Mouse (Mus musculus) CD4-positive, CD25-positive, alpha-beta regulatory T cell, adult 2 months (primary cell): Measurements from ENCODE around the gene Gnmt.
"Not testable (repeated sequence)": the region's sequence is repeated elsewhere in the genome, so short reads cannot be mapped to it uniquely, and the experiment has no call there.

Experiments used
- DNase-seq: peaks from one replicate; pipeline ENCODE4 v3.0.0-alpha.2; 2012; ENCODE audit warnings: low read depth, low spot score

Gene Gnmt

GRCm38 (mm10) chr17:46728904-46729318 is at the start of gene Gnmt:
TSS of gene Gnmt (minus strand) at chr17:46729168.
- no peak for DNase-seq

- no peak for DNase-seq
Observed at GRCm38 (mm10) chr17:46776087-46776486, 47.1 kb upstream of the Gnmt start.

GRCm38 (mm10) chr17:46775070-46775469 is 46.1 kb upstream of the Gnmt start:
- no peak for DNase-seq

GRCm38 (mm10) chr17:46774131-46774472 is 45.1 kb upstream of the Gnmt start:
- DNase-seq, result no peak

GRCm38 (mm10) chr17:46773278-46774130 is 44.5 kb upstream of the Gnmt start:
- DNase-seq, result peak; percentile 44

DNA sequence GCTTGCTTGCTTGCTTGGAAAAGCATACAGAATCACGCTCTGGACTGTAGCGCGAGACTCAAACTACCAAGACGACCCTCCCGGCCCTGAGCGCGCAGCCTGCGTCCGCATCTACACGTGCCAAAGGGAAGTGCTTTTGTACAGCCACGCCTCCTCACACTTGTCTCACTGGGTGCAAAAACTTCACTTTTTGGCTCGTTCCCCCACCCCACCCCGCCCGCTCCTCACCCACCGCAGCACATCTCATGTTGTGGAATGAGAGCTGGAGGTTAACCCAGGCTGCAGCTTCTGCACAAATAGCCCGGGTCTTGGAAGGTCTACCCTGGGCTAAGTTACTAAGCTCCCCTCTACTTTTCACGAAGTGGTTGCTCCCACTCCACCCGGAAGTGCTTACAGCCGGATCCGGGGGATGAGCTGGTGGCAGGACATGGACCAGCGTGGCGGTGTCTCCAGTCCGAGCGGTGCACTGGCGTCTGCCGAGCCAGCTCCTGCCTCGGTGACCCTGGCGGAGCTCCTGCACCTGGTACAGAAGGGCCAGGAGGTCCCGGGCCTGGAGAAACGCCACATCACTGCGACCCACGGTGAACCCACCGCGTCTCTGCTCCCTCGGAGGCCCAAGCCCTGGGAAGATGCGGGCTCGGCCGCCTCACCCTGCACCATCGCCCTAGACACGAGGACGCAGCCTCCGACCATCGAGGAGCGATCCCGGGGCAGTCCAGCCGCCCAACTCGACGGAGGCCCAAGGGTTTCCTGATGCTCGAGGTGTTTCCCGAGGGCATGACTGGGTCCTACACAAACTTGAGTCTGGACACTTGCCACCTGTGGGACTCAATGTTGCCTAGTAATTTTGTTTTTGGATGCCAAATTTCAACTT is 43.7 kb upstream of the Gnmt start, which contains the start of gene 2310039H08Rik:
2310039H08Rik (plus strand) TSS at position 232 of the 874 bp plus-strand sequence.
- peak; percentile 83 for DNase-seq

- DNase-seq, result no peak
Observed at GRCm38 (mm10) chr17:46772038-46772403, 43.1 kb upstream of the Gnmt start.

DNA sequence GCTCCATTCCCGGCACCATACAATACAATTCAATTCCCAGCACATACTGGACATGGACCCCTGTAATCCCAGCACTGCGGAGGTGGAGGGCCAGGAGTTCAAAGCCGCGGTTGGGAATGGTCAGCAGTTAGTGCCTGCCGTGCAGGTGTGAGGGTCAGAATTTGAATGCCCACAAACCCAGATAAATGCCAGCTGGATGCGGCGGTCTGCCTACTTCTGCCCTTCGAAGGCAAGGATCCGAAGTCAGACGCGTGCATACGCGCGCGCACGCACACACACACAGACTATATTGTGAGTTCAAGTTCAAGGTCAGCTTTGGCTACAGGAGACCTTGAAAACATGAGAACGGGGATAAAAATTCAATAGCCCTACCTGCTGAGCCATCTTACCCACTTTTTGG is 42.6 kb upstream of the Gnmt start:
- no peak for DNase-seq

DNA sequence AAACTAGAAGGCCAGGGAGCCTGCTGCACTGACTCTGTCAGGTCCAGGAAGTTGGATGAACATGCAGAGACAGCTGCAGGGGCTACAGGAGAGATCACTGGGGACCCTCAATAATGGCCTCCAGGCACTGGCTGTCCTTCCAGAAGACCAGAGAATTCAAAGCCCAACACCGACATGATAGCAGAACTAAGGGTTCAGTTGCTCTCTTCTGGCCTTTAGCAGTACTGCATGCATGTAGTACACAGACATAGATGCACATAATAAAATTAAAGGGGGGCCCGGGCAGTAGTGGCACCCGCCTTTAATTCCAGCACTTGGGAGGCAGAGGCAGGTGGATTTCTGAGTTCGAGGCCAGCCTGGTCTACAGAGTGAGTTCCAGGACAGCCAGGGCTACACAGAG is 42.1 kb upstream of the Gnmt start:
- DNase-seq, result no peak

DNA sequence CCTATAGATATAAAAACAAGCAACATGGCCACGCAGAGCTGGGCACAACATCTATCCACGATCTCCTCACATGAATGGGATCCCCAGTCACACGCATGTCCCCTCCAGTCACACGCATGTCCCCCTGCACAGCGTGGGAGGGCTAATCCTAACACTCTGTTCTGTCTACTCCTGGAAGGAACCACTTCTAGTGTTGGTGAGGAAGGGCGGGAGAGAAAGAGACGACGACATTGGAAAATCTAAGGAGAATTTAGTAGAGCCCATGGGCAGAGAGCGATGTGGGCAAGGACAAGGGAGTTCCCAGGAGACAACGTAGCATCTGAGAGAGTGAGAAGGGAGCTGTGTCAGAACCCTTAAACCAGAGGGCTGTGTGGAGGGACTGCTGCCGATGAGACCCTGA is 41.6 kb upstream of the Gnmt start:
- no peak for DNase-seq

DNA sequence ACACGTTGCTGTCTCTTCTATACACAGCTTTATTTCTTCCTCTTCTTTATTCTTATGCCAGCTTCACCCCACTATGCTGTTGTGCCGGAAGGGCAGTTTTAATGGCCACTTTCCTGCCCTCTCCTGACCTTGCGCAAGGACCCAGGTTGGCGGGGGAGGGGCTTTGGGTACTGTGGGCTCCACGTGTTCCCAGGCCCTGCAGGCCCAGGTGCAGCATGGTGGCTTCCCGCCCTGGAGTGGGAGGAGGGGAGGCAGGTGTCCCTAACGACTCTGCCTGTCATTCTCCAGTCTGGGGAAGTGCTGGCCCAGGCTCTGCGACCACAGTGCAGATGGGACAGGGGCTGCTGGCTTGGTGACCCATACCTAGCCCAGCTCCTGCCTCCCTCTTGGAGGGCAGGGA is 38.9 kb upstream of the Gnmt start:
- no peak for DNase-seq

DNA sequence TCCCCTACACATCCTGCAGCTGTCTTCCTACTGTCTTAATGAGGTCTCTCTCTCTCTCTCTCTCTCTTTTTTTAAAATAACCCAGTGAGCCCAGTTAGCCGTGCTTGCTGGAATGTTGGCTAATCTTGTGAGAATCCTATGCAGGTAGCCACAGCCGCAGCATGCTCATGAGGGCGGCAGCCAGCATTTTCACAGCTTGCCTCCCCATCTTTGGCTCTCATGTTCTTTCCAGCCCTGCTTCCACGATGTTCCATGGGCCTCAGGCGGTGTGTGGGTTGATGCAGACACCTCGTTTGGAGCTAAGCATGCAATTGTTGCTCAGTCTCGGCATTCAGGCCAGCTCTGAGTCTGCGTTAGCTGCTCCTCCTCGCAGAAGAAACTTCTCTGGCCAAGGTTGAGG is 35.9 kb upstream of the Gnmt start:
- not testable (repeated sequence) for DNase-seq

DNA sequence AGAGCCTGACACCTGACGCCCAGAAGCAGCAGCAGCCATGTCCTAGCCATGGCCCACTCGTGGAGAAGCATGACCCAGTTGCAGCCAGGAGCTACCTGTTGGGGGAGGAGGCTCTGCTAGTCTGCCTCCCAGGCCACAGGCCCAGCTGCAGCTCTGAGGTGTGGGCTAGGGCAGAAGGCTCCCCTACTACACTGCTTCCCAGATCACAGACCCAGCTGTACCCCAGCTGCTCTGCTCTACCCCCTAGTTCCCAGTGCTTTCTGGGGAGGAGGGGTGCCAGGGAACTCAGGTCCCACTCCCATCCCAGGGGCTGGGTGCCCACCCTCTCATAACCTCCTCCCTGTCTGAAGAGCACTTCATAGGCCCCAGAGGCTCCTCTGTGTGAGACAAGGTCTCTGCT is 34.6 kb upstream of the Gnmt start, which contains the start of gene Ptcra:
Ptcra (minus strand) TSS at position 169 of the 400 bp plus-strand sequence.
- no peak for DNase-seq

- no peak for DNase-seq
Observed at GRCm38 (mm10) chr17:46758753-46759152, 29.8 kb upstream of the Gnmt start.

GRCm38 (mm10) chr17:46751794-46752556 is 23.0 kb upstream of the Gnmt start, which contains the start of gene Cnpy3:
TSS of gene Cnpy3 (minus strand) at chr17:46752214.
- peak; percentile 100 for DNase-seq

DNA sequence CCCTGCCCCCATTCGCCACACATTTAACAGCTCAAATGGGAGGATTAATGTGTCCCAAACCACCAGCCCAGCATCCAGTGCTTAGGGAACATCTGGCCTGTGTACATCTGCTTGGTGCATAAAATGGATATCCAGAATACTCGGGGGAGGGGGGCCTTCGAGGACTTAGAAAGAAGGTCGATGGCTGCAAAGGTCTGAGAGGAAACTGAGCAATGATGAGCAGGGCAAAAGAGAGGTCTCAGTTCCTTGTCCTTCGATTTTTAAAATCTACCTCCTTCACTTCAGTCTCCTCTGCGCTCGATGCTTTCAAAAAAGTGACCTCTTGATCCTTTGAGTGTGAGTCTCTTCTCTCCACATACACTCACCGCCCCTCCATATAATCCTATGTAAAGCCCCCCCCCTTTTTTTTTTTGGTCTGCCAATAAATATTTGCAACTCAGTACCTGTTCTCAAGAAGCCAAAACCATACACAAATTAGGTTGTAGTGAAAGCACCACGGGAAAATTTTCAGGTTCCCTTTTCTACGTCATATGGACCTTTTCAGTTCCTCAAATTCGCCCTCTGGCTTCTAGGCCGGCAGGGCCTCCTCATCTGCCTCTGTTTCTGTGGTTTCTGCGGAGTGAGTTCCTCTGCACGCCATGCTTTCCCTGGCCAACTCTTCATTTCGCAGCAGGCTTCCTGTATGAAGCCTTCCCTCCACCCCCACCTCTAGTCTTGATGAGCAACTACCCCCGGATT is 22.3 kb upstream of the Gnmt start:
- DNase-seq, result peak; percentile 12

DNA sequence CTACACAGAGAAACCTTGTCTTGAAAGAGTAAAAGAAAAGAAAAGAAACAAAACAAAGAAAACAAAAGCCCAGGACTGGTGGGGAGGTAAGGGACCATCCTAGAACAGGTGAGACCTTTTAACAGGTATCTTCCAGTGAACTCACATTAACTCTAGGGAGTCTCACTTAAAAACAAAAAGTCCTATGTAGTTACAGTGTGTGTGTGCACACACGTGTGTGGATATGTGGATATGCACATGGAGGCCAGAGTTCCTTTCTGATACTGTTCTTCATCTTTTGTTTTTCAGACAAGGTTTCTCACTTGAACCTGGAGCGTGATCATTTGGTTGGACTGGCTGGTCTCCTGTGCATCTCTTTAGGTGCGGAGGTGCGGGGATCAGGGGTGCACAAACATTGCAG is 21.6 kb upstream of the Gnmt start:
- no peak for DNase-seq

DNA sequence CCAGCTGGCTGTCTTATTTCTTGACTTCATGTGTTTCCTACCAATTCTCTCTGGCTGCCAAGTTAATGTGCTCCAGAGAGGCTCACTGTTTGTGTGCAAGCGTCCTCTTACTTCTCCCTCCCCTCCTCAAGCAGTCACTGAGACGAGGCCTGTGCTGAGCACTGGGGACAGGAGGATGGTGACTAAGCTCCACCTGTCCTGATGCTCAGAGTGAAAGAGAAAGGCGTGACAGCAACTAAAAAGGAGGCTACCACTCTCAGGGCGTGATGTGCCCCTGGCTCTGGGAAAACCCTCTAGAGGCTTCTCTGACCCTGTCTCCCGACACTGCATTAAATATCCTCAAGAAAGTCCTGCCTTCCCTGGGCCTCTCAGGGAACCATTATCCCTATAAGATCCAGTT is 20.3 kb upstream of the Gnmt start:
- no peak for DNase-seq

- no peak for DNase-seq
Observed at GRCm38 (mm10) chr17:46747806-46748205, 18.8 kb upstream of the Gnmt start.

DNA sequence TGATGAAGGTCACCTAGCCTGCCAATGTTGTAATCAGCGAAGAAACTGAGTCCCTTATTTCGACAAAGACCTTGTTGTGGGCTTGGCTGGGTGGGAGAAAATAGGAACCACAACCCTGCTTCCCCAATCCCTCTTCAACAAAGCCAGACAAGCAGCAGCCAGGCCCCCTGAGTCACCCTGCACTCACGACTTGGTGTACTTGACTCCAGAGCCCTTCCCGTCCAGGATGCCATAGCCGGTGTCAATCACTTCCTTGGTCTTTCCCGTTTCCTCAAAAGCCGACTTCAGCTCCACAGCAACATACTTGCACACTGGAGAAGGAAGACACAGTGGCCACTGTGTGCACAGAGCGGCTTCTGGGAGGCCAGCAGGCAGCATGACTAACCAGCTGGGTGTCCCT is 18.3 kb upstream of the Gnmt start:
- DNase-seq, result no peak

GRCm38 (mm10) chr17:46745506-46745905 is 16.5 kb upstream of the Gnmt start:
- DNase-seq, result no peak
